Mouse (Mus musculus) inflammation-experienced regulatory T-cells, adult 16 weeks (primary cell): ENCODE data around the gene Prl2c5. TPM values are rescaled to one million over a fixed set of nuclear protein-coding genes. Genes with fewer than 3 reads are reported as not detected.

Experiments used
- polyA plus RNA-seq: library from polyadenylated mRNA; unstranded; fragments of 100-300 nt; shearing (Covaris generic); gene quantifications from one replicate; pipeline ENCODE4 v1.2.1, GENCODE M21; 2017

Gene Prl2c5
- polyA plus RNA-seq, result not detected

GRCm38 (mm10) chr13:13182415-13182814 is at the start of gene Prl2c5:
TSS of gene Prl2c5 (plus strand) at chr13:13182715.

Other genes starting within 250 kb of the Prl2c5 start
- not detected for gene Prl2c2, start 177.3 kb upstream of the Prl2c5 start, polyA plus RNA-seq
- 2.5 TPM for gene Gpr137b, start 211.3 kb downstream of the Prl2c5 start, polyA plus RNA-seq